Mouse (Mus musculus): Measurements from ENCODE around the gene Arpin.

Arpin gene

DNA sequence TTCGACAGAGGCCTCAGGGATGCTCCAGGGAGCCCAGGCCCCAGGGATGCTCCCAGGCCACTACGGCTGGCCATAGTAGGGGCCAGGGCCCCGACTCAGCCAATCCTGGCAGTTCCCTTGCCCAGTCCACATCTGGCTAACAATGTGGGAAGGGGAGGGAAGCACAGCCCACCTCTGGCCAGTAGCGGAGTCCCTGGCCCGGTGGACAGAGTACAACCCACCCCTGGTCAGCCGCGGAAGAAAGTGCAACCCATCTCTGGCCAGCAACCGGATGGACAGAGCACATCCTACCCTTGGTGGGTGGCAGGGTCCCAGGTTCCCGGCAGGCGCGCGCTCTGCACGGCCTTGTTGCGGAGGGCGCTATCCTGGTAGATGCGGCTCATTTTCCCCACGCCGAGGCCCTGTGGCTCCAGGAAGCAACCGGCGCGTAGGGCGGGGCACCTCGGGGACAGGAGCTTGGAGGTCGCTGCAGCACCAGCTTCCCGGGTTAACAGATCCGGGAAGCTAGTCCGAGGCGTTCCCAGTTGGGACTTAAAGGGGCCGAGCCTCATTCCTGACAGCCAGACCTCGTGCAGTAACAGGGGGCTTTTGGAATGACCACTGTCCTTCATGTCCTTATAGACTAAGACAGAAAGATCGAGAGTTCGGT is at the start of gene Arpin:
TSS of gene Arpin (minus strand) at position 498 of the 649 bp plus-strand sequence.
- peak; percentile 15 to 25 for DNase-seq (ENCODE audit: low spot score in 2 of 2)

- DNase-seq (ENCODE audit: low spot score in 2 of 2): no peak
Observed at GRCm38 (mm10) chr7:79975316-79975715, 40.2 kb upstream of the Arpin start.

DNA sequence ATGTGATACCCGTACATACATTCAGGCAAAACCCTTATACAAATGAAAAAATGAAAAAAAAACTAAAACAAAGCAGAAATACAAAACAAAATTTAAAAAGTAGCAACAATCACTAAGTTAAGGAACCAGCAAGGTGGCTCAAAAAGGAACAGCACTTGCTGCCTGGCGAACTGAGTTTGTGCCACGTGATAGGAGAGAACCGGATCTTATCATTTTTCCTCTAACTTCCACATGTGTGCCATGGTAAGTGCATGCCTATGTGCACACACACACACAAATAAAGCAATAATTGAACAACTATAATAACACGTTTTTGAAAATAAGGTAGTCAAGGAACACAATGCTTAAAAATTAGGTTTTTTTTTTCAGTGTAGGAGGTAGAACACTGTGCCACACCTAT is 37.0 kb upstream of the Arpin start:
- no peak for DNase-seq (ENCODE audit: low spot score in 2 of 2)

DNA sequence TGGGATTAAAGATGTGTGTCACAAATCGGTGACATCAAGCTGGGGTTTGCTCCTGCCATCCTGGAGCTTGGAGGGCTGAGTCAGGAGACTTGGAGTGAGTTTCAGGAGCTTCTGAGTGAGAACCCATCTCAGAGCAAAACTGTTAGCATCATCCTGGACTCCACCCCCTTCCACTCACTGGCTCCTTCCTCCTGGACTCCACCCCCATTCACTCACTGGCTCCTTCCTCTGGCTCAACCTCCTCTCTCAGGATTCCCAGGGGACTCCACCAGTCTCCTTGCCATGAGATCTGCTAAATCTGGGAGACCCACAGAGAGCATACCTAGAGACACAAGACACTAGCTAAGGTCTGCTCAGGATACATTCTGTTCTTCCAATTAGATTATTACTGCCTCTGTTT is 35.2 kb upstream of the Arpin start:
- DNase-seq (ENCODE audit: low spot score in 2 of 2): no peak

GRCm38 (mm10) chr7:79968326-79968725 is 33.2 kb upstream of the Arpin start:
- no peak for DNase-seq (ENCODE audit: low spot score in 2 of 2)

DNA sequence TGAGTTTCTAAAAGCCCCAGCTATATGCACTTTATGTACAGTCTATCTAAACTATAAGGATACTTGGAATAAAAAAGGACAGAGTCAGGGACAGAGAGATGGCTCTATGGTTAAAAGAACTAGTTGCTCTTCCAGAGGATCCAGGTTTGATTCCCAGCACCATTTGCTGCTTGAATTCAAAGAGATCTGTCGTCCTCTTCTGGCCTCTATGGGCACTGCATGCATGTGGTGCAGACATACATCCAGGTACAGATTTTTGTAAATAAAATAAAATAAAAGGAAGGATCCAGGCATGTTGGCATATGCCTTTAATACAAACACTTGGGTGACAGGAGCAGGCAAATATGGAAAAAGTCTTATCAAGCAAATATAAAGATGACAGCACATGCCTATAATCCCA is 26.4 kb upstream of the Arpin start:
- DNase-seq (ENCODE audit: low spot score in 2 of 2): no peak

GRCm38 (mm10) chr7:79956131-79956530 is 21.0 kb upstream of the Arpin start:
- DNase-seq (ENCODE audit: low spot score in 2 of 2): no peak

DNA sequence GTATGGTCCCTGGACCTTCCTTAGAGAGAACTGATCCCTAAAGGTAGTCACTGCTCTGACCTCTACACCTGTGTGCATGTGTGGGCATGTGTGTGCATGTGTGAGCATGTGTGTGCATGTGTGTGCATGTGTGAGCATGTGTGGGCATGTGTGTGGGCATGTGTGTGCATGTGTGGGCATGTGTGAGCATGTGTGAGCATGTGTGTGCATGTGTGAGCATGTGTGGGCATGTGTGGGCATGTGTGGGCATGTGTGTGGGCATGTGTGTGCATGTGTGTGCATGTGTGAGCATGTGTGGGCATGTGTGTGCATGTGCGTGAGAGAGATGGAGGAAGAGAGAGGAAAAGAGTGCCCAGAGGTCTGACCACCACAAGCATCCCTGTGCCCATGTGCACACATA is 19.7 kb upstream of the Arpin start:
- DNase-seq (ENCODE audit: low spot score in 2 of 2): no peak

DNA sequence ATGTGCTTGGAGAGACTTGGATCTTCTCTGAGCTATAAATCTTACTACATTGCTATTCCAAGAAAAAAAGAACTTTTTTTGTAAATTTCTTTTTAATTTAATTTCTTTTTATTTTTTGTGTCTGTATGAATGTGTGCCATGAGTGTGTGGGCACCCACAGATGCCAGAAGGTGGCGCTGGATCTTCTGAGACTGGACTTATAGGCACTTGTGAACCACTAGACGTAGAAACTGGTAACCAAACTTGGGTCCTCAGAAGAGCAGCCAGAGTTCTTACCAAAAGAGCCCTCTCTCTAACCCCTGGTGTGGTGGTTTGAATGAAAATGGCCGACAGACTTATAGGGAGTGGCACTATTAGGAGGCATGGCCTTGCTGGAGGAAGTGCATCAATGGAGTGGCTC is 15.9 kb upstream of the Arpin start:
- DNase-seq (ENCODE audit: low spot score in 2 of 2): no peak

GRCm38 (mm10) chr7:79950236-79950635 is 15.1 kb upstream of the Arpin start:
- DNase-seq (ENCODE audit: low spot score in 2 of 2): no peak

DNA sequence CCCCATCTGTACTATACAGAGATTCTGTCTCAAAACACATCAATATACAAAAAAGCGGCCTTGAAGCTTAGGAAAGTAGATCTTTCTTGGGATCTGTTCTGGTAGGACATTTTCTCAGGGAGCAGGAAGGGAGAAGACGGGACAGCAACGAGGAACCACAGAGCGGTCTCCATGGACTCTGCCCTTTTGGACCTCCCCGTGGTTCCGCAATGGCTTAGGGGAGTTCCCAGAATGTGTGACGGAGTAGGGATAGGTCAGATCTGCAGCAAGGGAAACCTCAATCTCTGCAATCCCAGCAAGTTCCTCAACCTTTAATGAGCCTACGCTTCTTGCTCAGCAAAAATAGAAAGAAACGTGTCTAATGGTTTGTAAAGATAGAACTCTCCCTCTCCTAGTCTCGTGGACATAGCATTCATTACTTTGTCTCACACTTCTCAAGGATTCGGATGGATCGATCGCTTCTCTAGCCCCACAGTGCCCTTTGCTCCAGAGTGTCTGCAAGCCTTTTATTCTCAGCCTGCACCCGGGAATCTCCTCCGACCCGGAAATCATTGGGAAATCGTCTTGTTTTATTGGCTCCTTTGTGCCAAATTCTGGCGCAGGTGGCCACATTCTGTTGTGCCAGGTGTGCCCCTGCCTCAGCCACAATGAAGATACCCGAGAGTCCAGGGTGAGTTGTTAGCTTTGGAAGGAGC is 499 bp upstream of the Arpin start:
- DNase-seq (ENCODE audit: low spot score in 2 of 2): no peak

DNA sequence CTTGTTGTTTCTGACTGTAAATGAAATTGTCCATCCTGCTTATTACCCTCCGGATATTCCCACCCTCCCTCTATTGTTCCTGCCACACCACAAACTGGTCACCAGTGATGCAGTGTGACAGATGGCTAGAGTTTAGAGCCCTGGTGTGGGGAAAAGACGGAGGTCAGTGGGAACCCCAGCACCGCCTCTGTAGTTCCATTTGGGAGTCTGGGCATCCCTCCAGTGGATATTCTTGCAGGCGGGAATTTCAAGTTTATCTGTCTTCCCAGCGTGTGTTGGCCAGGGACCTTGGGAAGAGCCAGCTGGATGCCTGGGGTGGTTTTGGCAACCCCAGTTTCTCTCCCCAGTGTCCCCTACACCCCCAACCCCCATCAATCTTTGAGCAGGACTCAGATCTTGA is 698 bp downstream of the Arpin start:
- DNase-seq (ENCODE audit: low spot score in 2 of 2): no peak

DNA sequence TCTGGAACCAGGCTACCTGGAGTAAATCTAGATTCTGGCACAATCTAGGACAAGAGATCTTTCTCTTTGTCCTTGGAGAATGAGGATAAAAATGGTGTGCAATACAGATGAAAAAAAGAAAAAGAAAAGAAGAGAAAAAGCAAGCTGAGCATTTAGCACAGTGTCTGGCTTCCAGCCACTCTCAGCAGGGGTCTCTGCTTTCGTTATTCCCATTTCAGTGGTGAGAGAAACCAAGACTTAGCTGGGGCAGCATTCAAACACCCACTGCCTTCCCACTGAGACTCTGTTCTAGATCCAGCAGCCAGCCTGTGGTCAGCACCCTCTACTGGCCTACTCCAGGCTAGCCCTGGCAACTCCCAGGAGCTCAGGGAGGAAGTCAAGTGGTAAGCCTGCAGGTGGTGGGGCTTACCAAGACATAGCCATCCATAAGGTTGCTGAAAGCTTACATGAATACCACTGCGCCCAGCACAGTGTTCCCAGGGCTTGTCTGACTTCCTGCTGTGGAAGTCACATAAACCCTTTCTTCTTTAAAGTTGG is 6.6 kb downstream of the Arpin start:
- no peak for DNase-seq (ENCODE audit: low spot score in 2 of 2)

DNA sequence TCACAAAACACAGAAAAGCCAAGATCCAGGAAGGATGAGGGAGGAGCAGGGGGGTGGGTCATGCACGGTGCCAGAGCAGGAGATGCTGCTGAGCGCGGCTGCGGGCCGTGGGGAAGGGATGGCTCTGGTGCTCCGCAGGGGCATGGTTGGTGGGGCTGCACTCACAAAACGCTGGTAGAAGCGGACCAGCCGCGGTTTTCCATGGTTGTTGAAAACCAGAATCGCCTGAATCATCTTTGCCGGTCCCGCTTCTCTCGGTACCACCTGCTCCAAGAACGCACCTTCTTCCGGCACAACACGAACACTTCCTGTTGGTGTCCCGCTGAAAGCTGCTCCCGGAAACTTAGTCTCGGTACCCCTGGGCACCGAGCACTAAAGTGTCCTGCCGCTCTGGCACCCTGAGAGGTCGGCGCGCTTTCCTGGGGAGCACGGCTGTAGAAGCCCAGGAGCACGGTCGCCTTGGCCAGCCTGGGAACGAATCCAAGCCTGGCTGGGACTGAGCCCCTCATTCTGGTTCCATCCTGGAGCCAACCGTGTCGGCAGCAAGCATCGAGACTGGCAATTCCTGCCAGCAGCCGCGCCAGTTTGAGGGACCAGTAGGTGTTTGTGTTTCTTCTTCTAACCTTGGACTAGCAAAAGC is 14.7 kb downstream of the Arpin start, which contains the start of gene Ap3s2:
TSS of gene Ap3s2 (minus strand) at position 306 of the 640 bp plus-strand sequence.
- peak; percentile 87 to 89 for DNase-seq (ENCODE audit: low spot score in 2 of 2)

DNA sequence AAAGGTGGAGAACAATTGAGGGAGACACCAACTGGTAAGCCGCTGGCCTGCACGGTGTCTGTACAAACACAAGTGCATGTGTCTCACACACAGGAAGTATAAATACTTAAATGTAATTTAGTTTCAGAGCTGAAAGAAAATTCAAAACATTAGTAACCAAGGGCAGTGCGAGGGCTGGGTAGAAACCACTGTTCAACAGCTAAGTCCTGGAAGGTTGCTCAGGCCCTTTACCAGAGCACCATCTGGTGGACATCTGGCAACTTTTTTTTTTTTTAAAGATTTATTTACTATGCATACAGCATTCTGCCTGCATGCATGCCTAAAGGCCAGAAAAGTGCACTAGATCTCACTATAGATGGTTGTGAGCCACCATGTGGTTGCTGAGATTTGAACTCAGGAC is 20.6 kb downstream of the Arpin start:
- no peak for DNase-seq (ENCODE audit: low spot score in 2 of 2)

DNA sequence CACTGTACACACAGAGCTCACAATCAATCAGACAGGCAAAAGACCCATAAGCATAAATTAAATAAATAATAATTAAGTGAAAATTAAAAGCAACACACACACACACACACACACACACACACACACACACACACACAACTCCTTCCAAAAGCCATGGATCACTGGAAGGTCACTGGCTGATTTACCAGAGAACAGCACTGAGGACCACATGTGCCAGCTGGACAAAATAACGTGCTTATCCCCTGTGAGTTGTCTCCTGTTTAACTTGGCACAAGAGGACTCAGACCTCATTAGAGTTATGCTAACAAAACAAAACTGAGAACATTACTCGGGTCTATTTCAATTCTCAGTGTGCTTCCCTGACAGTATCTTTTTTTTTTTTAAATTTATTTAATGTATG is 27.8 kb downstream of the Arpin start:
- no peak for DNase-seq (ENCODE audit: low spot score in 2 of 2)

DNA sequence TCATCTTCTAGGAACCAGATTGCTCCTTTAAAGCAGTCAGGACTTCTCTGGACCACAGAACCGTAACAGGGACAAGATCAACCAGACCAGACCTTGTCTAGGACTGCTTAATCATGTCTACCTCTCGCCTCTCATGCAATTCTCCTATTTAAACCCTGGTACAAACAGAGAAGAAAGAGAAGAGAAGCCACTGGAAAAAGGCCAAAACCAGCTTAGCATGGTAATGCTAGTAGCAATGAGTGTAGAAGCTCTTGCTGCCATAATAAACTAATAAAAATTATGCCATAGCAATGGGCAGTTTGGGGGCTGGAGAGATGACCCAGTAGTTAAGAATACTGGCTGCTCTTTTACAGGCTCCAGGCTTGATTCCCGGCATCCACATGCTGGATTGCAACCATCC is 28.2 kb downstream of the Arpin start:
- DNase-seq (ENCODE audit: low spot score in 2 of 2): no peak

- DNase-seq (ENCODE audit: low spot score in 2 of 2): no peak
Observed at GRCm38 (mm10) chr7:79905193-79905592, 30.0 kb downstream of the Arpin start.

DNA sequence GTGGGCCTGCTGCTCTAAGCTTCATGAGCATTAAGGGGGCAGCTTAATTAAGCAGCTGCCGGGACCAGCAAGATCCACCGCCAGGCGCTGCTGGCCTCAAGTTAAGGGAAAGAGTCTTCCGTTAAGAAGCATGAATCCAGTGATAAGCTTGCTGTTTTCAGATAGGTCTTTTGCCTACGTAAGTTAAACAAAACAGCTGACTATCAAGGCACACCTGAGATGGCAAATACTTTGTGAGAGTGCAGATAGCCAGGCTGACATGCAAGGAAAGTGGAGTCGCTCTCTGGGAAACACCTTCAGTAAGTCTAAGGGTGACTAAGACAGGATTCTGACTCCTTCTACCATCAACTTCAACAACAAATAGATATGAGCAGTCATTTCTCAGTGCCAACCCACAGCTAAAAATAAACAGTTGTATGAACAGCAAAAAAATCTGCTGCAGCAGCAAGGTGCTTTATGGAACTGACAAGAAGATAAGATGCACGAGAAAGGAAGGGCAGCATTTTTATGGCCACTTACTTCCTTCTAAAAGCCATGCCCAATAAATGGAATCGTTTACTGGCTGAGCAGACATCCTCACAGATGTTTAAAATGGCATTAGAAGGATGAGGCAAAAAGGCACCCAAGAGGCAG is 31.9 kb downstream of the Arpin start:
- DNase-seq (ENCODE audit: low spot score in 2 of 2): no peak

- DNase-seq (ENCODE audit: low spot score in 2 of 2): no peak
Observed at GRCm38 (mm10) chr7:79900753-79901152, 34.4 kb downstream of the Arpin start.

GRCm38 (mm10) chr7:79895225-79895624 is 39.9 kb downstream of the Arpin start:
- DNase-seq (ENCODE audit: low spot score in 2 of 2): no peak

GRCm38 (mm10) chr7:79894790-79895189 is 40.4 kb downstream of the Arpin start:
- no peak for DNase-seq (ENCODE audit: low spot score in 2 of 2)
